In the genomic region with DNA sequence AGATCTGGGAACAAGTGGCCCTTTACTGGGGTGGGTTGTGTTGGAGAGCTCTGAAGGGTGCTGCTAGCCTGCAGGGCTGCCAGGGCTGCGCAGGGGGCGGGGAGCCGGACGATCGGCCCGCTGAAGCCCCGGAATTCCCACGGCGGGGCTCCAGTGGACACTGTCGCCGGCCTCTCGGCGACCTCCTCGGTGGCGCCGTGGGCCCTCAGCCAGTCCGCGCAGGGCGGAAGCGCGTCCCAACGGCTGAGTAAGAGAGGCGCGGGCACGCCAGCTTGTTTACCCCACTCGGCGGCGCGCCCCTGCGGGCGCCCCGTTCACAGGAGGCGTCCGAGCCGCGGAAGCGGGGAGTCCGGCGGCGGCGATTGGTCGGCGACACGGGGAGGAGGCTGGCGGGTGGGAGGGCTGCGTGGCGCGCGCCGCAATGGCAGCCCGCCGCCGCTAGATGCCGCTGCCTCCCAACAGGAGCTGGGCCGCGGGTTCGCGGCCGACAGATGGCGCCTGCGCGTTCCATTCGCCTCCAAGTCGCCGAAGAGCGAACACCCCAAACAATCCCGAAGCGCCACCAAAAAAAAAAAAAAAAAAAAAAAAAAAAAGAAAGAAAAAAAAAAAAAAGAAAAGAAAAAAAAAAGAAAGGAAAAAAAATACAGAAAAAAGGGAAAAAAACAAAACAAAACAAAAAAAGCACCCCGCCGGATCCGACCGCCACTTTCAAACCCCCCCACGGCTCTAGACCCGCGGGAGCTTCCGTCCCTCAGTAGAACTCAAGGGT, we compare ENCODE assay signal across 8 mouse cellular contexts. TPM values are rescaled to one million over a fixed set of nuclear protein-coding genes. Genes with fewer than 3 reads are reported as not detected.
DNase-seq lines count a peak whose midpoint lies in the region; ATAC-seq and TF ChIP-seq lines count a peak whose summit lies in the region.

A gene (plus strand): TSS at position 530 of the 769 bp plus-strand sequence.

- DNase-seq in CD4-positive, CD25-positive, alpha-beta regulatory T cell, adult 2 months (ENCODE audit: low read depth, low spot score), result peak; percentile 93
- peak; percentile 69 for DNase-seq in brain, embryonic 18.5 days (ENCODE audit: low read depth, low spot score)
- DNase-seq in kidney, postnatal 0 days (ENCODE audit: low spot score), result peak; percentile 90
- DNase-seq in liver, embryonic 13.5 days, result peak; percentile 80
- DNase-seq in neural tube, embryonic 10.5 days (ENCODE audit: extremely low spot score, low spot score), result peak; percentile 83

- no peaks in the 10 kb centered on the region; the same call in 1 of the 2 replicates for H3K27me3 ChIP-seq in erythroblast, embryonic 14.5 days (ENCODE audit: control insufficient read depth)
- H3K27me3 ChIP-seq in heart, embryonic 12.5 days (replicated peaks), result no peaks in the 10 kb centered on the region
- H3K27me3 ChIP-seq in kidney, postnatal 0 days (ENCODE audit: insufficient read depth, low read length), result no peaks in the 10 kb centered on the region
- H3K27me3 ChIP-seq in liver, embryonic 13.5 days, result no peaks in the 10 kb centered on the region
- no peaks in the 10 kb centered on the region for H3K27me3 ChIP-seq in stomach, embryonic 15.5 days (replicated peaks)

- H3K4me2 ChIP-seq in heart, embryonic 12.5 days, result peak within 1 kb of the TSS; percentile 61
- peak within 1 kb of the TSS; percentile 50 for H3K4me2 ChIP-seq in kidney, postnatal 0 days (ENCODE audit: low read length)
- peak within 1 kb of the TSS; percentile 70 for H3K4me2 ChIP-seq in liver, embryonic 13.5 days
- peak within 1 kb of the TSS; percentile 45 for H3K4me2 ChIP-seq in stomach, embryonic 15.5 days

- H3K9me3 ChIP-seq in erythroblast, embryonic 14.5 days (ENCODE audit: control insufficient read depth, low read length), result peaks cover 4% of the 10 kb centered on the region
- H3K9me3 ChIP-seq in heart, embryonic 12.5 days (replicated peaks), result 0 out of 2 replicates have a peak, but pooled peaks cover 3% of the 10 kb centered on the region
- no peaks in the 10 kb centered on the region for H3K9me3 ChIP-seq in kidney, postnatal 0 days (replicated peaks; ENCODE audit: low read length)
- no peaks in the 10 kb centered on the region; the same call in 1 of the 2 replicates for H3K9me3 ChIP-seq in liver, embryonic 13.5 days (replicated peaks)
- no peaks in the 10 kb centered on the region for H3K9me3 ChIP-seq in stomach, embryonic 15.5 days

- peak within 1 kb of the TSS; percentile 100 for H3K27ac ChIP-seq in heart, embryonic 12.5 days (ENCODE audit: poor library complexity, severe bottlenecking)
- peak within 1 kb of the TSS; percentile 99 for H3K27ac ChIP-seq in kidney, postnatal 0 days
- H3K27ac ChIP-seq in liver, embryonic 13.5 days, result peak within 1 kb of the TSS; percentile 93
- peak within 1 kb of the TSS; percentile 99 for H3K27ac ChIP-seq in stomach, embryonic 15.5 days

- no peaks in the 10 kb centered on the region for H3K36me3 ChIP-seq in erythroblast, embryonic 14.5 days (ENCODE audit: control insufficient read depth)
- H3K36me3 ChIP-seq in heart, embryonic 12.5 days, result no peaks in the 10 kb centered on the region
- no peaks in the 10 kb centered on the region for H3K36me3 ChIP-seq in kidney, postnatal 0 days (ENCODE audit: insufficient read depth, low read length)
- H3K36me3 ChIP-seq in liver, embryonic 13.5 days, result no peaks in the 10 kb centered on the region
- H3K36me3 ChIP-seq in stomach, embryonic 15.5 days, result no peaks in the 10 kb centered on the region

- peak; percentile 74 for TF ChIP-seq CTCF in kidney, postnatal 0 days (IDR thresholded peaks at IDR 0.05; ENCODE audit: low read depth)

- ATAC-seq in heart, embryonic 12.5 days (ENCODE audit: insufficient number of reproducible peaks, low FRiP score), result peak; percentile 84
- ATAC-seq in kidney, postnatal 0 days (replicated peaks; ENCODE audit: low FRiP score, low read depth), result peak; percentile 87
- peak; percentile 85 for ATAC-seq in liver, embryonic 13.5 days (ENCODE audit: low read depth)
- ATAC-seq in stomach, embryonic 15.5 days (ENCODE audit: insufficient read depth, low FRiP score, low read depth), result peak; percentile 83

- WGBS in heart, embryonic 12.5 days, result 6% methylated on average over 55 of the region's 76 CpGs
- WGBS in kidney, postnatal 0 days, result 11% methylated on average over 73 of the region's 76 CpGs
- WGBS in liver, embryonic 13.5 days (ENCODE audit: insufficient replicate concordance), result 7% methylated on average over 75 of the region's 76 CpGs
- 8% methylated on average over 59 of the region's 76 CpGs for WGBS in stomach, embryonic 15.5 days

- peaks cover 11% of the 10 kb centered on the region for H3K4me1 ChIP-seq in erythroblast, embryonic 14.5 days (ENCODE audit: control insufficient read depth)
- 0 out of 2 replicates have a peak, but pooled peaks cover 7% of the 10 kb centered on the region for H3K4me1 ChIP-seq in heart, embryonic 12.5 days (replicated peaks)
- no peaks in the 10 kb centered on the region for H3K4me1 ChIP-seq in kidney, postnatal 0 days (replicated peaks; ENCODE audit: insufficient read depth, low read length)
- peaks cover 9% of the 10 kb centered on the region for H3K4me1 ChIP-seq in liver, embryonic 13.5 days (replicated peaks)
- H3K4me1 ChIP-seq in stomach, embryonic 15.5 days, result no peaks in the 10 kb centered on the region

- peak within 1 kb of the TSS; percentile 98 for H3K9ac ChIP-seq in heart, embryonic 12.5 days
- H3K9ac ChIP-seq in kidney, postnatal 0 days (ENCODE audit: low read depth, low read length), result peak within 1 kb of the TSS; percentile 98
- H3K9ac ChIP-seq in liver, embryonic 13.5 days, result peak within 1 kb of the TSS; percentile 93
- peak within 1 kb of the TSS; percentile 65 for H3K9ac ChIP-seq in stomach, embryonic 15.5 days

- peak within 1 kb of the TSS; percentile 84 for H3K4me3 ChIP-seq in erythroblast, embryonic 14.5 days (replicated peaks)
- peak within 1 kb of the TSS; percentile 81 for H3K4me3 ChIP-seq in heart, embryonic 12.5 days
- H3K4me3 ChIP-seq in kidney, postnatal 0 days (replicated peaks; ENCODE audit: low read depth, low read length), result peak within 1 kb of the TSS; percentile 66
- H3K4me3 ChIP-seq in liver, embryonic 13.5 days (replicated peaks), result peak within 1 kb of the TSS; percentile 73
- H3K4me3 ChIP-seq in stomach, embryonic 15.5 days (replicated peaks), result peak within 1 kb of the TSS; percentile 60

RNA-seq across cellular contexts. Expression of the gene that starts here (rescaled TPM):
- 0.69 and 0.80 TPM in 2 replicates for polyA plus RNA-seq in erythroblast, embryonic 14.5 days (2012)
- 42.7 and 48.2 TPM in 2 replicates for polyA plus RNA-seq in heart, embryonic 12.5 days (2016; fragmentation: Nextera tagmentation; extraction: Ambion mirVana)
- polyA plus RNA-seq in kidney, postnatal 0 days (2015; fragmentation: Nextera tagmentation; extraction: Ambion mirVana), result 31.1 and 35.0 TPM in 2 replicates
- polyA plus RNA-seq in liver, embryonic 13.5 days (2015; fragmentation: Nextera tagmentation; extraction: Ambion mirVana), result 28.2 and 37.9 TPM in 2 replicates
- polyA plus RNA-seq in stomach, embryonic 15.5 days (2015; fragmentation: Nextera tagmentation; extraction: Ambion mirVana), result 33.5 and 36.3 TPM in 2 replicates

Comparison
In these comparisons a context has a peak if more than half of its experiments do, and no peak if none do; other contexts are left out.
1. Peak in every context shown above with its lines: DNase-seq, ATAC-seq, H3K4me3 ChIP-seq and H3K27ac ChIP-seq.
2. RNA of the gene that starts here (polyA plus RNA-seq): 42.7 to 48.2 TPM in heart, embryonic 12.5 days, 33.5 to 36.3 TPM in stomach, embryonic 15.5 days, 31.1 to 35.0 TPM in kidney, postnatal 0 days and 28.2 to 37.9 TPM in liver, embryonic 13.5 days; 0.69 to 0.80 TPM in erythroblast, embryonic 14.5 days; every median in the first group is over 10 times any median in the second.